Mouse (Mus musculus): ENCODE measurements at regions not wholly inside any gene's neighbourhood (a gene's known extent, or its start where the extent isn't known, plus 50 kb on each side); places are given as distances from the start of the nearest gene placed in this dataset.

DNA sequence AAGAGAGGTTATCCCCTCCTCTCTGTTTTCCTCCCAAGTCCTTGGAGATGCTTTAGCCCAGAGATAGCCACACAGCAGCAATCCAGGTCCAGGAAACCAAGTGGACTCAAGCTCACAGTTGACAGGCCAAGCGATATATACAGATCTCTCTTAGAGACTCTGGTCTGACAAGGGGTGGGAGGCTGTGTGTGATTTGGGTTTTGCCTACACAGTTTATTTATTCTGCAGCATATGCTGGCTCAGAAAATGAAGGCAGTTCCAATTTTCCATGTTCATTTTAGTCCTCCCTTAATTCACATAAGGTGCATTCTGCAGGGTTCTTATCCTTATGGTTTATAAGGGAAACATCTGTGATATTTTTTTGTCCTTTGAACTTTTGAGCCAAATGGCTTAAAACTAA is 595.0 kb upstream of the Apob start:
- DNase-seq (ENCODE audit: low read depth), result no peak

DNA sequence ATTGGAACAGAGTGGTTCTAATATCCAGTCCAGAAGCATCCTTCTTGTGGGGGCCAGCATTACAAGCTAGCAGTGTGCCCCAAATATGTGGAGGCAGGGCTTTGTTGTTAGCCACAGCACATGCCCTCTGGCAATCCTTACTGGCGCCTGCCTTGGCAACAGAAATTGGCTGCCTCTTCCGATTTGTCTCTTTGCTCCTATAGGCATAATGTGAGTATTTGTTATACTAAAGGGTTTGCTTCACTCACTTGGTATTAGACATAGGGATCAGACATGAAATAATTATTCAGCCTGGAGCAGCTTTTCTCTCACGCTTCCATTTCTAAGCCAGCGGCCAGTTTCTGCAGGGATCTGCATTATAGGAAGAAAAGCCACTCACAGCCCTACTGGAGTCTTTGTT is 573.6 kb upstream of the Apob start:
- no peak for DNase-seq (ENCODE audit: low read depth)

DNA sequence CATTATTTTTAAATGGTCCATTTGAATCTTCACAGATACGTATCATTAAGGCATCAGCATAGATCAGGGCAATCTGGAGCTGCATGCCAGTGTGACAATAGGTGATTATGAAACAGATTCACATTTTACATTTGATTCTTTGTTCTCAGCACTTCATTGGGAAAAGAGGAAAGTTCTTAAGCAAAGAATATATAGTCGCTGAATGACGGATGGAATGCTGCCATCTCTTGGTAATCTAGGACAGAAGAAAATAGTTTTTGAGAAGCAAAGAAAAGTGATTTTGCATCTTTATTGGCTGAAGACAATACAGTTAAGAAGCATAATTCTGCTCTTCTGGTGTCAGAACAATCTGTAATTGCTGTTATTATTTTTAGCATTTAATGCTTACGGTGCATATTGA is 565.6 kb upstream of the Apob start:
- no peak for DNase-seq (ENCODE audit: low read depth)

DNA sequence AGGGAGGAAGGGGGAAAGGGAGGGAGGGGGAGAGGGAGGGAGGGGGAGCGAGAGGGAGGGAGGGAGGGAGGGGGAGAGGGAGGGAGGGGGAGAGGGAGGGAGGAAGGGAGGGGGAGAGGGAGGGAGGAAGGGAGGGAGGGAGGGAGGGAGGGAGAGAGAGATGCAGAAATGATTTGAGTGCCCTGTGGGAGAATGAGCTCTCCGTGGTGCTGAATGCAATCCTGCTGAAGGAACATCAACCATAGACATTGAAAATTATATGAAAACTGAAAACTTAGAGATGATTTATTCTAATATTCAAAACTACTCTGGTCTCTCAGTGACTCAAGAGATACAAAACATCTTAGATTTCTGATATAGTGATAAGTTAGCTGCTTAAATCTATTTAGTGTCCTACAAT is 557.2 kb upstream of the Apob start:
- no peak for DNase-seq (ENCODE audit: low read depth)

DNA sequence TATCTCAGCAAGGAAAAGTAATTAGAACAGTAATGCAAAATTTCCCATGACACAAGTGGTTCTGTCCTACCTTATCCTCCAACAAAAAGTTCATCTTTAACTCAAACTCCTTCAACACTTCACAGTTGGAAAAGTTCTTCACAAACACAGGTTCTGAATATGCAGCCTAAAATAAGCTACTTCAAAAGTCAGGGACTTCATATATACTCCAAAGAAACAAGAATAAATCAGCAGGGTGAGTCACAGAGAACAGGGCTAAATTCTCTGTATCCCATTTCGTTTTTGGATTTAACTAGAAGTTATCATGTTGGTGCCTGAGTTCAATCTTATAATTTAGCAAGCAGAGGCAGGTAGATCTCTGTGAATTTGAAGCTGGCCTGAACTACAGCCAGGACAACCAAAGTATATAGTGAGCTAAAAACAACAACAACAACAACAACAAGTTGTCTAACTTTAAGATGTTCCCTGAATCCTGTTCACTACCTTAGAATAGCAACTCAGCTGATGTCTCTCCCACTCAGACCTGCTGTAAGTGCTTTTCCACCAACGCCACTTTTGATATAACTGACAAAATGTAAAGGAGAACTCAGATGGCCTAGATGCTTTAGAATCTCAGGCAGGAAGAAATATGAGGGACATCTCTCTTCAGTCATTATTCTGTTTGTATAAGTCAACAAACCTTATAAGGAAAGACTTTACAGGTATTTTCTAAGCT is 555.5 kb upstream of the Apob start:
- no peak for DNase-seq (ENCODE audit: low read depth)

DNA sequence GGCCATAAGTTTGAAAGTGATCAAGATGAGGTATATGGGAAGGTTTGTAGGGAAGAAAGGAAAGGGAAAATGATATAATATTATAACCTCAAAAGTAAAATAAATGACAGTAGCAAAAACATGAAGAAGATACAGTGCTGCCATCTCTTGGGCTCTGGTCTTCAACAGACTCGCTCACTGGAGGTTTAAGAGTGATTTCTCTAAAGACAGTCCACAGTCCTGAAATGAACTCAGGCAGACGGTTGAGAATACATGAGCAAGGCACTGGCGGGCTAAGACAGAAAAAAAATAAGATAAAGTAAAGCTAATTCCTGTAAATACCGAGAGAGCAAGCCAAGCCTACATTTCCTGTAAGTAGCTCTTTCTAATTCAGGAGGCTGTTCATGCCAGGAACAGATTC is 546.5 kb upstream of the Apob start:
- no peak for DNase-seq (ENCODE audit: low read depth)

DNA sequence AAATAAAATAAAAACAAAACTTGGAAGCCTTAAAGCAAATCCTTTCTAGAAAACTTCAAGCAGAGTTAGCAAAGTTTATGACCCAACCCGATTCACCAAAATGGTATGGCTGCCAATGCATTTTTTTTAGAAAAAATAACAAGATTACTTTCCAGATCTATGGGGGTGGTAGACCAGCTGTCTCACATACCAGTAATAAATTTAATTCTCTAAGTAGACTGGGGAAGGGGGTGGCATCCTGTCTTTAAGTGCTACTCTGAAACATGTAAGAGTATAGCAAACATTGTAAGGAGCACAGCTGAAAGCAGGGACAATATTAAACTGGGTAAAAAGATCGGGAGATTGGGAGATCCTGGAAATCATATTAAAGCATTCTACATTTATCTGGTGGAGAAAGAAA is 532.2 kb upstream of the Apob start:
- no peak for DNase-seq (ENCODE audit: low read depth)

DNA sequence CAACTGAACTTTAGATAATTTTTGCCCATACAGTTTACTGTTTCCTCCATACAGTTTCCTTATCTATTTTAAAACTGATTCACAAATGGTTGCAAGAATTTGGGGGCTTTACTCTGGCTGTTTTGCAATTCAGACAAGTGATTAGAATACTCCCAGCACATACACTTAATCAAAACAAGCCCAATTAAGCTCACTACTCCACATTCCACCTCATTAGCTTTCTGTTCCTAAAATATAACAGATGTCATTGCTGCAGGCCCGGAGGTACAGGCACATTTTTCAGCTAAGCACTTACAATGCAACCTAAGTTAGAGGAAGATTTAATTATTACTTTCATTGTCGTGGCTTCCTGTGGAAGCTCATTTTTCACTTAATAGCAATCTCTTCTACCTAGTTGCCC is 526.9 kb upstream of the Apob start:
- no peak for DNase-seq (ENCODE audit: low read depth)

DNA sequence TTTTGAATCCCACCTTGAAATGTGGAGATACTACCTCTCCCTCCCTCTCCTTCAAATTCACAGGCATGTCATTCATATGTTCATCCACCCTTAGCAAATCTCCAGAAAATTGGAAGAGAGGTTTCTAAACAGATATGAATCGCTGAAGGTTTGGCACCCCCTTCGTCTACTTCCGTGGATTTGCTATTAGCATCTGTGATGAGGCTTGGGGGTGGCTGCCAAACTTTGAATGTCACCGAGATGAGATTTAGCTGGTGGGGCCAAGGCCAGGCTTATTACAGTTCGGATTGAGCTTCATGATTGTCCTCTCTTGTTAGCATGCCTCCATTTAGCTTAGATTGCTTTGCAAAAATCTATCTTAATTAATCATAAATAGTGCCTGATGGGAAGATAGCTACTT is 520.4 kb upstream of the Apob start:
- DNase-seq (ENCODE audit: low read depth), result no peak

DNA sequence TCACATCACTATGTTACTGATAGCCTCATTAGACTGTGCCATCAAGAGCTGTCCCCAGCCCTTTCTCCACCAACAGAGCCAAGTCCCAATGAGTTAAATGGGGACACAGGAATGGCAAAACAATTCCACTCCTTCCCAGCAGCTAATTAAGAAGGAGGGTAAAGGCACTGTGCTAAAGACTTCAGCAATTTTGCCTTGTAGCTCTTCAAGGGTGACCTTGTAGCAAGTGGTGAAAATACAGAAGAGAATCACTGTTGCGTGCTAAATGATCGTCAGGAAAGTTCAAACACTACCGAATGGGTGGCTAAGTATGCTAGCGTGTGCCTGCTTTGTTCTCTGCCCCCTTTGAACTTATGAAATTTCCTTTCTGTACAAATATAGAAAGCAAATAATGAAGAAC is 519.9 kb upstream of the Apob start:
- no peak for DNase-seq (ENCODE audit: low read depth)

DNA sequence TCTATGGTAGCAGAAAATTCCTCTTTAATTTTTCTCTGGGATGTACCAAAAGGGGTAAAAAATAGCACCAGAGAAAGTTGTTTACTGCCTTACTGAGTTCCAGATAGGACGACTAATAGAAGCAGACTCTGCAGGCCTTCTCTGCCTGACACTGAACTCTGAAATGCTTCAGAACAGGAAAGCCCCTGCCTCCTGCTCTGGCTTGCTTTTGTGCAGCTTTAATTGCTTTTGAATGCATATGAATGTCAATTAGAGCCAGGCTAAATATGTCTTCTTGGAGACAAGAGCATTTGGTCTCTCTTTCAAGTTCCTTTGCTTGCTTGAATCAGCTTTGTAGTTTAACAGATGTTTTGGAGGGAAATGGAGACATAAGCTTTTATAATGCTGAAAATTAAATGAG is 512.5 kb upstream of the Apob start:
- no peak for DNase-seq (ENCODE audit: low read depth)

DNA sequence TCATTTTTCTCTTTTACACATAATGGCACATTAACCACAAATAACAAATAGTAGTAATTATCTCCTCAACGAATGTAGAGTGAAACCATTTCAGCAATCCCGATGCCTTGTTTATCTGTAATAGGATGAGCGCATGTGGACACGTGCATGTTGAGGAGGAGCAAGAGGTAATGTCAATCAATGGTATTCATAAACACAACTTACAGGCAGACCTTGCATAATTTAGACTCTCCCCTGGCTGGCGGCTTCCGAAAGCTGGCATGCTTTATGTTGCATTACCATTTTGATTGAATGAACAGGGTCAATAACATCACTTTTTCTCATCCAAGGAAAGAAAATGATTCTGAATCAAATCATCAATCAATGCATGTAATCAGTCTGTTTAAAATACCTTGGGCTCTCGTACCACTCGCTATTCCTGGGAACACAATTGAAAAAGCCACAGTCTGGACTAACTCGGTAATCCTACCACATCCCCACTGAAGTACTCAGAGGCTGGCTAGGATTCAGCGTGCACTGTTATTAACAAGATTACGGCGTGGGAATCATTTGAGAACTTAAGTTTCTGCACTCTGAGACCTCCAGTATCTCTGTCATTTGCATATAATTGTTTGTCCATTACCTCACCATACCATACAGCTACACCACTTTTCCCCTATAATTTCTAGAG is 464.7 kb upstream of the Apob start:
- no peak for DNase-seq (ENCODE audit: low read depth)

DNA sequence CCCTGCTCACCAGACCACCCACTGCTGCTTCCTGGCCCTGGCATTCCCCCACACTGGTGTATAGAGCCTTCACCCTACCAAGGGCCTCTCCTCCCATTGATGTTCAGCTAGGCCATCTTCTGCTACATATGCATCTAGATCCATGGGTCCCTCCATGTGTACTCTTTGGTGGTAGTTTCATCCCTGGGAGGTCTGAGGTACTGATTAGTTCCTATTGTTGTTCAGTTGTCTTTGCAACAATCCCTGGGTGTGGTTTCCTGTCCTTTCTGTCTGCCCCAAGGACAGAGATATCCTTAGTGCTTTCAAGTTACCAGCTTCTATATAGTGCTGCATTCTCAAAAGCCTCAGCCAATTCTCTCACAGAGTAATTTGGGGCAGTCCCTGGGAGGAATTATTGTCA is 440.1 kb upstream of the Apob start:
- DNase-seq (ENCODE audit: low read depth), result no peak

DNA sequence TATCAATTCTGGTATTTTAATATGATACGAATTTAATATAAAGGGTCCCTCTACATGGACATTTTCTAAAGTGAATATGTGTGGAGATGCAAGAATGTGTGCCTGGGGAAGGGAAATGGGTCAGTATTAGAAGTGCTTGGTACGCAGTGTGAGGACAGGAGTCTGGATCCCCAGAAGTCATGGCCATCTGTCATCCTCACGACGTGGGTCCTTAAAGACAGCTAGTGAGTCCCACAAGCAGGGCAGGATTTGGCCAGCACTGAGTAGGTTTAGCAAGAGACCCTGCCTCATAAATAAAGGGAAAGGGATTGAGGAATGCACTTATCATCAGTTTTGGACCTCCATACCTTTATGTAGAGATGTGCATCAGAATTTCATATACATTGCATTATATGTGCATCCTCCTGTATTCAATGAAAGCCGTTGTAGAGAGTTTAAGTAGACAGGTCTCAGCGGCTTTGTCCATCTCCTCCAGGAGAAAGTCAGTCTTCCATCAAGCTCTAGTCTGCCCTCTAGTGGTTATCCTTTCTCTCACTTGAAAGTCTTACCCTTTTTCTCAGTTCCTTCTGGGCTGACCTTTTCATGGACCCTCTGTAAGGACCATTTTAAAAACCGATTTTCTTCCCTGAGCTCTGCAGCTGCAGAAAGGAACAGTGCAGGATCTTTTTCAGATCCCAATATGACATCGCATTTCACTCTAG is 434.0 kb upstream of the Apob start:
- no peak for DNase-seq (ENCODE audit: low read depth)

DNA sequence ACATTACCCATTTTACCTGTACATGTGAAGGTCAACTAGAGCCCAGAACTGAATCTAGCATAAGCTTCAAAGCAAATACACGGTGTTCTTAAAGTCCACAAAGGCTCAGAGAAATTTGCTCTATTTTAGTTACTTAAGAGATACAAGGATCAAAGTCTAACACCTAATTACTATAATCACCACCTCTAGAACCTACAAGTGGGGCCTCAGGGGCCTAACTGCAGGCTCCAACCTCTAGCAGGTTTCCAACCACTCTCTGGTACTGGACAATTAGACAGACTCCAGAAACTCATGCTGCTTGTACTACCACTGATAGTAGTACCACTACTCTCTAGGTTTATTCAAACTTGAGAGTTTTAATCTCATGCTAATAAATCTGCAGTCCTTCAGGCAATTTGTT is 428.7 kb upstream of the Apob start:
- DNase-seq (ENCODE audit: low read depth), result no peak

DNA sequence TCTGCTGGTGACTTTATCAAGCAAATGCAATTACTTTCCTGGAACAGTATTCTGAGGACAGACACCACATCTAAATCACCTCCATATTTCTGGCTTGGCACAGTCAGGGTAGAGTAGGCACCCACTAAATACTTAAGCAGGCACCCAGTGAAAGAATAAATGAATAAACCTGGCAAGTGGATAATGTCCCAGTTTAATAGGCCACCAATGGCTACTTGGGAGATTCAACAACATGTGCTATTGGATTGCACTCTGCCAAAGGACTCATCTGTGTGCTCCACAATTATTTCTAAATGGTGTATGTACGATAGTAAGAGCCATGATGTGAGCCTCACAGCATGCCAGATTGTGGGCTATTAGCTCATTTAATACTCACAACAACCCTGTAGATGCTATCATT is 417.2 kb upstream of the Apob start:
- DNase-seq (ENCODE audit: low read depth), result no peak

DNA sequence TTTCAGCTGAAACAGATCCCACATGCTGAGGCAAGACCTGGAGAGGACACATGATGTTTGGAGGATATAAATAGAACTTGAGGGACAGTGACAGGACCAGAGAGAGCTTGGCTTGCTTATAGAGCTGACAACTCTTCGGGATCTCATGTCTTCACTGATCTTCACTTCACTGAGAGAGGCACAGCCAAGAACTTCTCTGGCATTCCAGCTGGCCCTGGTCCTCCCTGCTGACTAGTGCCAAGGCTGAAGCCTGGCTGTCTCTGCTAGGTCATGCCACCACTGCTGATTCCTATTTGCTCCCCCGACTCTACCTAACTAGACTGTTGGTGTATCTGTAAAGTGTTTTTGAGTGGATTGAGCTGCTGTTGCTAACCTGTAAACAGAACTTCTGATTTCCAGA is 401.4 kb upstream of the Apob start:
- no peak for DNase-seq (ENCODE audit: low read depth)

DNA sequence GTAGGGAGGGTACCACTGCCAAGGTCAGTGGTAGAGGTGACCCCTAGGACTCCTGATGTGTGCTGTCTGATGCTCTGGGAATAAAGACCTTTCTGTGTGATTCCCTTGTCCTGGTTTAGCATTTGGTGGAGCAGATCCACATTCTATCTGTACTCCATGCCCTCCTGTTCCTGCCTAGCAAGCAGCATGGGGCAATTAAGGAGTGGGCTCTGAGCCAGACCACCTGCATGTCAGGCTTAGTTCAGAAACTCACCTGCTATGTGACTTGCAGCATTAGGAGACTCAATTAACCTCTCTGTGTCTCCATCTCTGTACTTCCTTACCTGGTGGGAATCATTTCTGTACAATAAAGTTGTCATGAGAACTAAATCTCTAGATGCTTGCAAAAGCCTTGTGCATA is 389.9 kb upstream of the Apob start:
- no peak for DNase-seq (ENCODE audit: low read depth)

DNA sequence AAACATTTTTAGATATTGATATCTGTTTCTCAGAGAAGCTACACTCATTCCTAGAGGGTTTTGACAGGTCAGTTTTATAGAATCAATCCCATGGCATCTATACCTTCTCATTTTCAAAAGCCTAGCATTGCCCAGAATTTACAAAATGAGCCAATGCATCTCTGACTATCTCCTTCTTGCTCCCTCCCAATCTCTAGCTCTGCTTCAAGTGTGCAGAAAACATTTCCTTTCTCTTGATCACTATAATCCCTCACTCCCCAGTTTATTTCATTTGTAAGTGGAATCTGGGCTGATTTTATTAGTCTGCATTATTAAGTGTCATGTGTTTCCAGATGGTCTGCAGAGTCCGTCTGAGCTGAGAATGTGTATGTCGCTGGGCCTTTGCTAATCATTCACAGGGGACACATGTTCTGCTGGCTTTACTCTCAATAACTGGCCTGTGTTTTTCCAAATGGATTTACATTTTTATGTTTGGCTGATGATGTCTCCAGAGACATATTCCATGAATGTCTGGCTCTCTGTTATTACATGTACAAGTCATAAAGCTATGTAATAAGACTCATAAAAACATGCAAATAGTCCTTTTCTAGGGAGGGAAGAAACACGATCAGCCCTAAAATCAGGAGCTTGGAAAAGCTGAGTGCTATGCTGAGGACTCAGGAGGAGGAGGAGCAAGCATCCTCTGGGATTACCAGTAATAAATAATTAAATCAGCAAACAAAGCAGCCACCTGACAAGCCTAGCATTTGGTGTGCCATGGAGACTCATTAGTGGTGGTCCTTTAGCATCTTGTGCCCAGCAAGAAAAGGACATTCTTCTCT is 366.0 kb upstream of the Apob start:
- DNase-seq (ENCODE audit: low read depth), result no peak

DNA sequence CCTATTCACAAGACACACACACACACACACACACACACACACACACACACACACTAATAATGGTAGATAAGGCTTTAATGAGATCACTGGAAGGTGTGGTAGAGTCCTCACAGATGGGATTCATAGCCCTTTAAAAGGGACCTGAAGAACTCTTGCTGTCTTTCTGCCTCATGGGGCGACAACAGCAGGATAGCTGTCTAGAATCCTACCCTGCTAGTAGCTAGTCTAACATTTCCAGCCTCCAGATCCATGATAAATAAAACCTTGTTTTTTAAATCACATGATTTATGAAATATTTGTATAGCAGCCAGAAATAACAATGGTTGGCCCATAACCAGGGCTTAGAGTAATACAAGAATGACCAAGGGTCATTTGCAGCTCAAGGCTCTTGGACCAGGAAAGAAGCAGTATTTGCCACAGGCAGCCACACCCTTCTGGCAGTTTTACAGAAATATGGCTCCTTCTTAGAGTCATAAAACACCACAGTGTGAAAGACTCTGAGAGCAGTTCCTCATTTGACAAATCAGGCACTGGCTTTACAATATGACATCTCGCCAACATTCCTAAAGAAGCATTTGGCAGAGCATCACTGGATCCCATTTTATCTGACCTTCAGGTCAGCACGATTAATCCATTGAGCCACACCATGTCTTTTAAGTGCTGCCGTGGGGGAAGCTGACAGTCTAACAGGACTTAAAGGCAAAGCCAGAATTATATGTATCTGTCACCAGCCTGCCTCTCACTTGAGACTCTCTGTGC is 340.9 kb upstream of the Apob start:
- DNase-seq (ENCODE audit: low read depth), result peak; percentile 34

DNA sequence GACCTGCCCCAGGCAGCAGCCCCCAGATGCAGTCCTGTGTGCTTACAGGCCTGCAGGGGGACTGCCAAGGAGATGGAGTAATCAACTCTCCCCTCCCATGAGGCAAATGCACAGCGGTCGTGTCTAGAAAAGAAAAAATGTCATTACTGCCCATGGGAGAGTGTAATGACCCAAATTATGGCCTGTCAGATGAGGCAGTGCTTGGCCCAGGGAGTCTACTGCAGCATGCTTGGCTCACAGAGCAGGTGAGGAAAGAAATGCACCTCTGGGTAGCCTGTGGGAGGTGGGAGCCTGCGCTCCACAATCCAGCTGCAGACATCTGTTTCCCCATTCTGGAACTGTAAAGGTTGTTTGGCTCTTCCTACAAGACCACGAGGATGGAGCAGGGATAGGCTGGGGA is 339.8 kb upstream of the Apob start:
- DNase-seq (ENCODE audit: low read depth), result no peak

DNA sequence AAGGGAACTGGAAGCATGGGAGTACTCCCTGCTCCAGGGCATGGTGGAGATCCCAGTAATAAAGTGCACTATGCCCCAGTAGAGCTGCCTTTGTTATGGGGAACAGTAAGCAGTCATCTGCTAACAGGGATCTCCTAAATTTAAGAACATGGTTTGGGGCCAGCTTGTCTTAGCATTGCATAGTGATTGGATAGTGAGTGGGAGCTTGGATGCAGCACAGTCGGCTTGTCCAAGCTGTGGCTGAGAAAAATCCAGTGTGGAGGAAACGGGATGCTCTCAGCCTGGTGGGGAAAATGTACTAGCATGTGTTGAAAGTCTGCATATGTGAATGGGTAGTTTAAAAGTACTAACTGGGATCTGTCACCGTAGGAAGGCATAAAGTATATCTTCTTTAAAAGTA is 326.6 kb upstream of the Apob start:
- no peak for DNase-seq (ENCODE audit: low read depth)
